Mouse (Mus musculus) cortical plate, adult 2 months (tissue): ENCODE results near the gene Dgki. TPM values are rescaled to one million over a fixed set of nuclear protein-coding genes. Genes with fewer than 3 reads are reported as not detected.

Experiments used
- H3K27ac ChIP-seq: fragments of 200-500 bp; 2 replicates; pipeline ENCODE4 v1.5.1; 2012; ENCODE audit warnings: low read length, control low read depth, inconsistent platforms; ENCODE audit not compliant: insufficient read depth
- H3K4me1 ChIP-seq: fragments of 200-500 bp; 2 replicates; pipeline ENCODE4 v1.6.1; 2011; ENCODE audit warnings: low read length; ENCODE audit not compliant: control insufficient read depth, insufficient read depth
- H3K4me3 ChIP-seq: fragments of 200-500 bp; 2 replicates; pipeline ENCODE4 v1.5.1; 2011; ENCODE audit warnings: mild to moderate bottlenecking, low read length, control low read depth; ENCODE audit not compliant: insufficient read depth
- CTCF ChIP-seq: fragments of 200-500 bp; IDR thresholded peaks from 2 replicates; pipeline ENCODE4 v1.5.1; 2011; ENCODE audit warnings: mild to moderate bottlenecking, control low read depth, low read length; ENCODE audit not compliant: insufficient read depth; ENCODE audit errors: extremely low read depth
- POLR2A ChIP-seq: fragments of 200-500 bp; IDR thresholded peaks from 2 replicates; pipeline ENCODE4 v1.6.1; 2011; ENCODE audit warnings: mild to moderate bottlenecking, low read length, control low read depth; ENCODE audit not compliant: insufficient read depth; ENCODE audit errors: extremely low read depth
- polyA plus RNA-seq: library from polyadenylated mRNA; depleted of rRNA; stranded (reverse); fragments of >200 nt; gene quantifications from 2 replicates; pipeline ENCODE4 v1.2.3, GENCODE M21; 2012

Dgki gene
- polyA plus RNA-seq, 1 experiment: 12.9 TPM

GRCm38 (mm10) chr6:36929781-36930180 is 370.2 kb downstream of the Dgki start:
- H3K4me1 ChIP-seq: no peaks in the 10 kb centered on the region
- no peak overlapping the region for H3K4me3 ChIP-seq
- no peak overlapping the region for H3K27ac ChIP-seq
- no peak for TF ChIP-seq POLR2A
- TF ChIP-seq CTCF: no peak

DNA sequence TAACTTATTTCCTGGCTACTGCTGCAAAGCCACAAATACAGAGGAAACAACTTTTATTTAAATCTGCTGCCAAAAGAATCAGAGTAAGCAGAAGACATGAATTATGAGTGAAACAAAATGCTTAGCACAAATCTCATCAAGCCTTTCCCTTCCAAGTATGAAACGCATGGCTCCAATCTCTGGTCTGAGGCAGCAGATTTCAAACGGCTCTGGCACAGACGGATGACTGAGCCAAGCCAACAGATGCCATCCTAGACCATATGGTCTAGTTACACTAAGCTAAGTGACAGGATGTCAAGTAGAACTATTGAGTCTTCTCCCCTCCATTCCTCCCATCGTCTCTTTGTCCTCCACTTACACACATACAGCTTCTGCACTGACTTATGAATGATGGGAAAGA is 373.5 kb downstream of the Dgki start:
- Histone ChIP-seq H3K4me3 (no peak overlapping the region), H3K4me1 (no peaks in the 10 kb centered on the region), H3K27ac (no peak overlapping the region)
- TF ChIP-seq CTCF (no peak), POLR2A (no peak)

- Histone ChIP-seq H3K4me3 (no peak overlapping the region), H3K27ac (no peak overlapping the region), H3K4me1 (no peaks in the 10 kb centered on the region)
- TF ChIP-seq CTCF (no peak), POLR2A (no peak)
Observed at GRCm38 (mm10) chr6:36922006-36922405, 378.0 kb downstream of the Dgki start.

GRCm38 (mm10) chr6:36911586-36911985 is 388.4 kb downstream of the Dgki start:
- Histone ChIP-seq H3K4me1 (no peaks in the 10 kb centered on the region), H3K27ac (no peak overlapping the region), H3K4me3 (no peak overlapping the region)
- TF ChIP-seq CTCF (no peak), POLR2A (no peak)

DNA sequence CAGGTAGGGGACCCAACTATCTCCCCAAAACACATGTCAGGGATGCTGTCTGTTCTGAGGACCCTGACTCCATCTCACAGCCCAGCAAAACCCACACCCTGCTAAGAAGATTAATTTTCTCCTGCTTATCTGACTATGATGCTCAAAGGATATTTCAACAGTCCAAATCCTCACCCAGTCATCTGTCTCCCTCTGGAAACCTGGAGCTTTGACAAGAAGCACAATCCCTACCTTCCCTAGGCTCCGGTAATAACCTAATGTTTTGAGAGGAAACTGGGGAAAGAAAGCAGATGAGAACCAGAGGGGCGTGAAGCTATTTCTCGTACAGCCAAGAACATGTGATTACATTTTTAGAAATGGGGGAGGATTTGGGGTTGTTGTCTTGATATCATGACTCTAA is 392.8 kb downstream of the Dgki start:
- no peak overlapping the region for H3K4me3 ChIP-seq
- TF ChIP-seq CTCF (no peak), POLR2A (no peak)
- H3K27ac ChIP-seq: no peak overlapping the region
- peaks cover 2% of the 10 kb centered on the region for H3K4me1 ChIP-seq

DNA sequence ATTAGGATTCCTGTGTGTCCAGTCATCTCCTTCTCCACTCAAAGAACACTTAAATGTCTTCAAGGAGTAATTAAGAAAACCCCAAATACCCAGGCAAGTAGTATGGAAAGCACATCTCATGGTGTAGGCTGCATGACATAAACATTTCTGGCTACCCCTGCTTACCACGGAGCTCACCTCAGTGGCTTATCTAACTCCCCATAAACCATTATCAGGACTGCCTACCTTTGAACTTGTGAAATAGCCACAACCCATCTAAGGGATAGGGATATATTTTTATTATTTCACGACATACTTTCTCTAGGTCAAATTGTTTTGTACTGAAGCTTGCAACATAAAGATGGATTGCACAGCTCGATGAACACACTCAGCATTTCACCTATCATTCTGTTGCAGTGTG is 394.0 kb downstream of the Dgki start:
- Histone ChIP-seq H3K27ac (no peak overlapping the region), H3K4me3 (no peak overlapping the region), H3K4me1 (peaks cover 2% of the 10 kb centered on the region)
- TF ChIP-seq CTCF: no peak
- no peak for TF ChIP-seq POLR2A

GRCm38 (mm10) chr6:36904911-36905310 is 395.1 kb downstream of the Dgki start:
- Histone ChIP-seq H3K4me3 (no peak overlapping the region), H3K27ac (no peak overlapping the region), H3K4me1 (peaks cover 2% of the 10 kb centered on the region)
- TF ChIP-seq CTCF (no peak), POLR2A (no peak)

DNA sequence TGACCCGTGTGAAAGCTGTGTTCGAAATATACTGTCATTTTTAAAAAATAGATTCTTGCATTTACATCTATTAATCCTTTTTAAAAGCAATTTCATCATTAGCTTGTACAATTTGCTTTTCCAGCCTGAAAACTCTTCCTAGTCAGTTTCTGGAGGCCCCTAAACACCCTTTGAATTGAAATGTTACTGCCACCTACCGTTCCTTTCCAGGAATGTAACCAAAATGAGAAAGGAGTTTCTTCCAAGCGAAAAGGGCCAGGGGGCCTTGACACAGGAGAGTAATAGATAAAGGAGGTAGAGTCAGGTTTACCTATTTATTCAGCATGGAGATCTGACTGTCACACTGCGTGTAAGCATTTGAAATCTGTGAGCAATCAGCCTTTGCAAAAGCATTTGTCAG is 396.2 kb downstream of the Dgki start:
- H3K27ac ChIP-seq: peak overlapping the region; percentile 70; the same call in 1 of the 2 replicates
- H3K4me3 ChIP-seq: no peak overlapping the region
- TF ChIP-seq CTCF (peak; percentile 48; the same call in 1 of the 2 replicates), POLR2A (no peak)

GRCm38 (mm10) chr6:36903159-36903794 is 396.7 kb downstream of the Dgki start:
- no peak overlapping the region for H3K4me3 ChIP-seq
- H3K4me1 ChIP-seq: peaks cover 2% of the 10 kb centered on the region
- TF ChIP-seq POLR2A (no peak), CTCF (no peak)
- H3K27ac ChIP-seq: peak overlapping the region; percentile 70

More for the DNA sequence above, 396.2 kb downstream of the Dgki start:
- peaks cover 2% of the 10 kb centered on the region for H3K4me1 ChIP-seq

DNA sequence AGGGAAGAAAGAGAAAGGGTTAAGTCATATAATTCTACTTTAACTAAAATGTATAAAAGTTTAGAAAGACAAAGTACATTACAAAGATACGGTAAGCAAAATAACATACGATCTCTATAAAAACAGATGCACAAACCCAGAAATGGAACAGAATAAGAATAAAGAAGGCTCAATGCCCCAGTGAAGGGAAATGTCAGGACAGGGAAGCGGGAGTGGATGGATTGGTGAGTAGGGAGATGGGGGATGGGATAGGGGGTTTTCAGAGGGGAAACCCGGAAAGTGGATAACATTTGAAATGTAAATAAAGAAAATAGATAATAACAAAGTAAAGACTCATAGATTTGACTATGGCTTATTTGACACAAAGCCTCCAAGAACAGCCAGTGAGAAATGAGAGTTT is 400.1 kb downstream of the Dgki start:
- Histone ChIP-seq H3K4me1 (peaks cover 2% of the 10 kb centered on the region), H3K4me3 (no peak overlapping the region), H3K27ac (no peak overlapping the region)
- no peak for TF ChIP-seq CTCF
- TF ChIP-seq POLR2A: no peak
